Mouse (Mus musculus) R1 (cell line): ENCODE data around the gene Mamdc4.

Experiments used
- DNase-seq: peaks from one replicate; pipeline ENCODE4 v3.0.0-alpha.2; 2018; ENCODE audit warnings: low read depth, low spot score

Mamdc4 gene

DNA sequence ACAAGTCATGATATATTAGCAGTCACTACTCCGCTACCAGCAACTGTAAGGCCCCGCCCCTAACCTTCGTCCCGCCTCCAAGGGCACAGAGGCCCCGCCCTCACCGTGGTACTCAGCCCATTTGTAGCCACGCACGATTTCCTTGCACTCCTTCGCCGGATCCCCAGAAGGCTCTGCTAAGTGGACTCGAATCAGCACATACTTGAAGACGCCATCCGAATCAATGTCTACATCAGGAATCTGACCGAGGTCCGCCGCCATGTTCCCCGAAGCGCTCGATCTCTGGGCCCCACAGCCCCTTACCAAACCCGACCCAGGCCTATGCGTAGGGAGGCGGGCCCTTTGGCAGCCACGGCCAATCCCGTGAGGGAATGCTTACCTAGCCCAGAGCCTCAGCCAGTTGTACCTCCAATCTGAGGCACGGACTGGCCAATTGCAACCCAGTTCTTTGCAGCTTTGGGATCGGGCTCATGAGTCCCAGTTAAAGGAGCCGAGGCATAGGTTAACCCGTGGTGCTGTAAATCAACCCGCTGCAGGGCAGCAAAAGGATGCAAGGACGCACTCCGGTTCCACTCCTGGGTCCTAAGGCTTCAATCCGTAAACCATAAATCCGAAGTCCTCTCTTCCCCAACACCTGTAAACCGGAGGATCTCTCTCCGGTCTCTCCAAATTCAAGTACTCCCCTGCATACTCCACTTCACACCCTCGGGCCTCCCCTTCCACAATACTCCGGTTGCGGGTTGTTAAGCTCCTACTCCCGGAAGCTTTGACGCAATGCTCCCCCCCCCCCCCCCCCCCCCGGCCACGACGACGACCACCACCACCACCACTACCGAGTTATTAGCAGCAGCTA lies at the start of gene Mamdc4, which contains the start of gene Phpt1:
Mamdc4 (minus strand) TSS at position 267 of the 853 bp plus-strand sequence.
Phpt1 (minus strand) TSS at position 646 of the 853 bp plus-strand sequence.
- peak; percentile 99 for DNase-seq

- DNase-seq = peak; percentile 92
These were observed 46.9 kb upstream of the Mamdc4 start, which contains the start of gene Tmem141 for GRCm38 (mm10) chr2:25621229-25622200. Tmem141 (minus strand) TSS chr2:25622005.

DNA sequence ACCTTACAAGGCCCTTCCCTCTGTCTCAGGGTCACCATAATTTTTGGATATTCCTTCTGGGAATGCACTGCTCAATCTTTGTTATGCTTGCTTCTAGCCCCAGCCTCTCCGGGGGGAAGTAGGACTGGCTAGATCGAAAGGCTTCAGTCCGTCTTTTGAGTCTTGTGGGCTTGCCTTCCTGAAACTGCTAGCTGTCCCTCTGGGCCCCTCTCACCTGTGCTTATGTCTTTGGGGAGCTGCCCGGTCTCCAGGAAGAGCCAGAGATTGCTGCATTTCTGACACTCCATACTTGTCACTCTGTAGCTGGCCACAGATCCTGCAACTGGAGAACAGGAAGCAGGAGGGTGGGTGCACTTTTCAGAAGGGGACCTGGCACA lies 46.2 kb upstream of the Mamdc4 start:
- DNase-seq = no peak

DNA sequence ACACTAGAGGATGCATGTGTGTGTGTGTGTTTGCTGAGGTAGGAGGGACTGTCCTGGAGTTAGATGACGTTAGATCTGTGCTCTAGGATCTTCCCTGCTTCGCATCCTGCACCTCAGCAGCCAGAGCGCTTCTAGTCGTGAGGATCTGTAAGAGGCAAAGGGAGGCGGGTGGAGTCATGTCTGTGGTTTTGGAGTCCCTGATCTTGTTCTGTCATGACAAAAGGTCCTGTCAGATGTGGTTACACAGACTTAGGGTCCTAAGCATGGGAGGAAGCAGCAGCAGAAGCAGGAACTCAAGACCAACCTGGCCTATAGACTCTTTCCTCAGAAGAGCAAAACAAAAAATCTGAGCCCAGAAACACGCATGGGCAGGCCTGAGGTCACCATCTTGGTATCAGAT lies 45.7 kb upstream of the Mamdc4 start:
- DNase-seq = no peak

- no peak for DNase-seq
These were observed 42.9 kb upstream of the Mamdc4 start, which contains the start of gene Ccdc183 for GRCm38 (mm10) chr2:25617578-25617977. Ccdc183 (minus strand) TSS chr2:25617678.

- DNase-seq = peak; percentile 21
These were observed 41.8 kb upstream of the Mamdc4 start for GRCm38 (mm10) chr2:25616398-25616797.

DNA sequence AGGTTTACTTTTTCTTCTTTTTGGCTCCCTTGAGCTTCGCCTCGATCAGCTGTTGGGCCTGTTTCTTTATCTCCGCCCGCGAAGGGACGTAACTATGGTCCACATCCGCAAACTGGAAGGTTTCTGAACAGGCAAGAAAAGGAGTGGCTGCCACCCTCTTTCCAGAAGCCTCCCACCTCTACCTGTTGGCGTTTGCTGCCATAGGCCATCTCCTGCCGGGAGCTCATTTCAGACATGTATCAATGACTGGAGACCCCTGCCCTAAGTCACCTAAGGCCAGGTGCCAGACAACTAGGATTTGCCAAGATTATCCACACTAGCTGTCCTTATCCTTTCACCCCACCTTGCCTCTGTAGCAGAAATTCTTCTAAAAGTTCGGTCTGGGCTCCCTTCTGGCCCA lies 34.0 kb upstream of the Mamdc4 start:
- DNase-seq = no peak

DNA sequence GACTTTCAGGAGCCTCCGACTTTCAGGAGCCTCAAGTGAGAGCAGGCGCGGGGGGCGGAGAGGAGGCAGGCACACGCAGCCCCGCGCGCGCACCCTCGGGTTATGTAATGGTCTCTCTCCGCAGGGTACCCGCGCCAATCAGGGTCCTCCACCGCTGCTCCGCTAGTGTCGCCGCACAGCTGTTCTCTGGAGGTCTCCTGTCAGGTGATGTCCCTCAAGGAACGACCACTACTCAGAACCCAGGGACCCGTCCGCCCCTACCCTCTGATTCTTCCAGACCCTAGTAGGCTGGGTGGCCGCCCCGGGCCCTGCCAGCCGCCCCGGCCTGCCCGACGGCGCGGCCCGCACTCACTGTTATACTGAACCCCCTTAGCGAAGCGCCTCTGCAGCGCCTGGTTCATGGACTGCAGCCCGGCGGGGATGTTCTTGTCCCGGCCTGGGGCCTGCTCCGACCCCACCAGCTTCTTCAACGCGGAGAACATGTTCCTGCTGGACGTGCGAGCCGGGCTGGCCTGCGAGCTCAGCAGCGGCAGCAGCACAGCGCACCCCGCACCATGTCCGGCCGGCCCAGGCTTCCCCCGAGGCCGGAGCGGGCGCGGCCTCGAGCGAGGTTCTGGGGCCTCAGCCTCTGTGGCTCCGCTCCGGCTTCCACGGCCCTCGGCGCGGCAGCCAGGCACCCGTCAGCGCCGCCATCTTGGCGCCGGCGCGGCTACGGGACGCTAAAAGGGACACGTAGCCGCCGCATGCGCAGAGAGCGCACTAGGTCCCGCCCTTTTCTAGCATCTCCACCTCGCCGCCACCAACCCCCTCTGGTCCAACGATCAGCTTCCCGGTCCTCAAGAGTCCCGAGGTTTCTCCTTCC lies 33.3 kb upstream of the Mamdc4 start, which contains the start of gene Rabl6:
Rabl6 (minus strand) TSS at position 761 of the 862 bp plus-strand sequence.
- DNase-seq = peak; percentile 87

- no peak for DNase-seq
These were observed 27.9 kb upstream of the Mamdc4 start for GRCm38 (mm10) chr2:25602526-25602925.

DNA sequence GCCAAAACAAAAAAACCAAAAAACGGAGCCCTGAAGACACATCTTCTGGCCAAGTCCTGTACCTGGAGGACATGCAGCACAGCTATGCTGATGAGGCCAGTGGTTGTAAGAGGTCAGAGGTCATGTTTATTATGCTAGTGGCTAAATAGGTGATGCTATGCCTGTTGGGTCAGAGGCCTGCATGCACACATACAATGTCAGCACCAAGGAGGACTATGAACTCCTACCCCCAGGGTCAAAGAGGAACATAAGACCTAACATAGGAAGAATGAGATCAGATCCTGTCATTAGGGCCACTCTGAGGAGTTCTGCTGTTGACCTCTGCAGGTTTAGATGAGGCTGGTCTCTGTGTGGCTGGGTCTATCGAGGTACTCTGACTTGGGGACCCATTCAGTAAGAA lies 25.4 kb upstream of the Mamdc4 start:
- no peak for DNase-seq

DNA sequence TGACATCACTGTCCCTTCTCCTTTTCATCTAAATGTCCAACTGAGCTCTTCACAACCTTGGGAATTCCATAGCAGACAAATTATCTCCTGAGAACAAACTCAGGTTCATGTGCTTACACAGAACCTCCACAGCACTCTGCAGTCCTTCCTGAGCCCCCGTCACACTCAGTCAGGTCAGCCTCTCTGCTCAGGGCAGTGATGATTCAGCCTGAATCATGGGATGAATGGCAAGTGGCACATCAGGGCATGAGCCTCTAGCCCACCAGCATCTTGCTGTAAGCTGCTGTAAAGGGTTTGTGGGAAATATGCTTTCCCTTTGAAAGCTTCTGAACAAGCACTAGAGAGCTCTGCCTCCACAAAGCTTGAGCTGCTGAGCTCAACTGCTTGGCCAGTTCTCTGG lies 24.1 kb upstream of the Mamdc4 start:
- DNase-seq = no peak

DNA sequence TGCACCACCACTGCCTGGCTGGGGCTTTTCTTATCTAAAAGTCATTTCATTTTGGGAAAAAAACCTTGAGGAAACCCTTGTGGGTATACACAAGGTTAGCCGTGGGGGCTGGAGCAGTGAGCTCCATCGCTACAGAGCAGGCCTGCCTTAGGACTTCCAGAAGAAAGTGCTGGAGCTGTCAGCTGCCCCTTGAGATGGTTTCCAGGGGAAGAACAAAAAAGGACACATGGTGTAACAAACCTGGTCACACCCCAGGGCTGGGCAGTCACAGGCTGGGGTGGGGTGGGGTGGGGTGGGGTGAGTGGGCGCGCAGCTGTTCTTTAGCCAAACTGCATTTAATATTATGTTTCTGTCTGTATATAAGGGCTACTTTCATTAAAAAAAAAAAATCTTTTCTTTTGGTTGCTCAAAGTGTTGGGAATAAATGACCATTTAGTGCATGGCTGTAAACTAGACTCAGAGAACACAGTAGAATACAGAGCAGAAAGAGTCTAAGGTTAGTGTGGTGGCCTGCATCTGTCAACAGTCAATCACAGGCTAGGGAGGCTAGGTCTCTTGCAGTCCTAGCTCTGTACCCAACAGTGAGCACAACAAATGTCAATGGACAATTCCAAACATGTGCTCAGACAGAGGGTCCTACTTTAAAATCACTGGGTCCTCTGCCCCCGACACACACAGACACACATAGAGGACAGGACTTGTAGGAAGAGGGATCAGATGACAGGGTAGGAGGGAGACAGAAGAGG lies 22.3 kb upstream of the Mamdc4 start:
- no peak for DNase-seq

GRCm38 (mm10) chr2:25591863-25592262 lies 17.2 kb upstream of the Mamdc4 start:
- DNase-seq = peak; percentile 53

DNA sequence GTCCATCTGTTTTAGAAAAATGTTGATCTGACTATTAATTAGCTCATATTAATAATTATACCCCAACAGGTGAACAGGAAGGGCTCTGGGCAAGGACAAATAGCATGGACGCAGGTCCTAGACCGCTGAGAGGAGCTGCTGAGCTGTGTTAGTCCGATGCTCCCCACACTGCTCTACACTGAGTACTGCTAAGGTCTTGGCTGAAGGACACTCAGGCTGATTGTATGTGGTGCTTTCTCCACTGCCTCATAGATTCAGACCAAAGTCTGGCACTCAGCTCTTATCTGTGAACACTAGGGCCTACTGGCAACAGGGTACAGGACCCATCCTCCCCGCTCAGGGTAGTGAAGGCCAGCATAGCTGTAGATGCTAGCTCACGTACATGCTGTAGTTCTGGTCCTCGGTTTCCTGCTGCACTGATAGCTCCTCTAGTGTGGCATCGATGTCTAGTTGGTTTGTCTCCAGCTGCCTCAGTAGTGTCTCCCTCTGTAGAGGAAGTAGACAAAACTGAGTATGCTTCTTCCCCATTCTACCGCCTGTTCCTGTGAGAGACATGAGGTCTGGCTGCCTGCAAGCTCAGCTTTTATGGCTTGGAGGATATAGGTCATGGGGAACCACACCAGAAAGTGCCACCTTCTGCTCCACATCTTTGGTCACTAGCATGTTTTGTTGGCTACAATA lies 13.7 kb upstream of the Mamdc4 start:
- DNase-seq = no peak

GRCm38 (mm10) chr2:25587290-25587689 lies 12.6 kb upstream of the Mamdc4 start:
- DNase-seq = no peak

GRCm38 (mm10) chr2:25585601-25586000 lies 11.0 kb upstream of the Mamdc4 start:
- no peak for DNase-seq

- DNase-seq = no peak
These were observed 10.2 kb upstream of the Mamdc4 start for GRCm38 (mm10) chr2:25584856-25585255.

- DNase-seq = no peak
These were observed 9.5 kb upstream of the Mamdc4 start for GRCm38 (mm10) chr2:25584152-25584551.

DNA sequence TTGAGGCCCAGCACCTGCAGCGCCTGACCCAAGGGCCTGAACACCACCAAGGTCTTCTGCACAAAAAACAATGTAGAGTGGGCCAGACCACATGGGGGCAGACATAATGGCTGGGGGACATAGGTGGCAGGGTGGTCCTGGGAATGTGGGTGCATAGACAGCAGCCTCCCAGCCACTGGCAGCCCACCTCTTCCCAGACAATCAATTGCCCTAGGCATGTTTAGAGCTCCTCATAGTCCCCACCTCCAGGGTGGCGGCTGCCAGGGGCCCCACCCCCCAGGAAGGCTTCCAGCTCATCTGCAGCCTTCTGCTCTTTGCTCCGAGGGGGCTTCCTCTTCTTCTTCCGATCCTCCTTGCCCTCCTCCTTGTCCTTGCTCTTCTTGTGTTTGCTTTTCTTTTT lies 8.9 kb upstream of the Mamdc4 start:
- DNase-seq = no peak

DNA sequence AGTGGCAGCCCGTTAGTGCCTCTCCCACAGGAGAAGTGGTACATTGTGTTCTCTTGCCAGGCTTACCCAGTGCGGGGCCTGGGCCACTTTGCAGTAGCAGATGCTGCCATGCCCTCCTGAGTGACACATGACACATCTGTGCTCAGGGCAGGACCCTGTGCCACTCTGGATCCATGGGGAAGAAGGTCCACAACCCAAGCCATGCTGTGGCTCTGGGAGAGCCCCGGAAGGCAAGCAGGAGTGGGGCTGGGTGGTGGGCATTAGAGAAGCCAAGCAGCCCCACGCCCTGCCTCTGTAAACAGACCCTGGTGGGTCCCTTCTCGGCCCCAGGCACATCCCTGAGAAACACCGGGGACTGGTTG lies 8.5 kb upstream of the Mamdc4 start:
- DNase-seq = no peak
